Mouse (Mus musculus): ENCODE data around the gene Prmt3.

DNA sequence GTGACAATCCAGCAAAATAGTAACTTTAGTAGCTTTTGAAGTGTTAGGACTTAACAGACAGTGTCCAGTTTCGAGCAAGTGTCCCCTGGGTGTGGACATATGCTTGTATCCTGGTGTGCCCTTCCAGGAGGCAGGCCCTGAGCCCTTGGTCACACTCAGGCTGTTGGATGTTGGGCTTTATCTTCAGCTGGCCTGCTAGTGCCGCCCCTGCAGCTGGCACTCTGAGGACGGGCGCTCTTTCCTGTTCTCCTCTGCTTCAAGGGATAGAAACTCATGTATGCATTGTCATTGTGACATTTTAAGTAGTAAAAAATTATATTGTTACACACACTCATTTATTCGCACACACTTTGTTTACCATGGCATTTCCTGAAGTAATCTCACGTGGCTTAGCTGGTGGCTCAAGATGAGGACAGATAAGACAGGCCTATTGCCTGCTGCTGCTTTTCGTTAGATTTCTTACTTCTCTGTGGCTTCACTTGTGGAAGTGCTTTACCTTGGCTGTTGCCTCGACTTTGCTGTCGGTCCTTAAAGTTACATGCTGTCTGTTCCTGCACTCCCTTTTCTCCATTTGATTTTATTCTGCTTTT, 29.0 kb downstream of the Prmt3 start:
- TF ChIP-seq MAFK (IDR thresholded peaks at IDR 0.05; ENCODE audit: insufficient read depth, low read depth, low read length) (no peak), CHD2 (IDR thresholded peaks at IDR 0.05; ENCODE audit: low read depth, low read length) (no peak), ZC3H11A (IDR thresholded peaks at IDR 0.05; ENCODE audit: borderline replicate concordance, low read depth, low read length) (no peak), HCFC1 (IDR thresholded peaks at IDR 0.05; ENCODE audit: borderline replicate concordance, insufficient read depth, low read length) (no peak), ZNF384 (IDR thresholded peaks at IDR 0.05; ENCODE audit: low read depth, low read length) (no peak)
